Mouse (Mus musculus) liver (tissue): ENCODE results near the gene Grik1.

Experiments used
- DNase-seq: peaks from one replicate; pipeline ENCODE4 v3.0.0-alpha.2; 2020; ENCODE audit warnings: mixed read lengths

The Grik1 gene

GRCm38 (mm10) chr16:88141594-88141993 is 148.5 kb downstream of the Grik1 start:
- DNase-seq: no peak

DNA sequence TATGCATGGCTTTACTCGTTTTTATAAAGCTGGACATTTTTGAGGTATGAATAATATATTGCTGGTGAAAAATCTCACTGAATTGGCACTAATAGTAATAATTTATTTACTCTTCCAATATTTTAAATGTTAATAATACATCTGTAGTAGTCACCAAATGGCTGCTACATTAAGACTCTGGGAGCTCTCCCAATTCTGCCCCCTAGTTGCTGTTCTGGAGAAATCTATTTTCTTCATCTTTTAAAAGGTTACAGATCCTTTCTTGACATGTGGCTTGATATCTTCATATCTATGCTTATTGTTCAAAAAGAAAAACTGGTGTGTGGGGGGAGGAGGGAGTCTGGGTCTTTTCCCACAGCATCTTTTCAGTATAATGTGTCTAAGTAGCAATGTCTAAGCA is 151.2 kb downstream of the Grik1 start:
- DNase-seq: no peak

GRCm38 (mm10) chr16:88132919-88133318 is 157.1 kb downstream of the Grik1 start:
- no peak for DNase-seq

DNA sequence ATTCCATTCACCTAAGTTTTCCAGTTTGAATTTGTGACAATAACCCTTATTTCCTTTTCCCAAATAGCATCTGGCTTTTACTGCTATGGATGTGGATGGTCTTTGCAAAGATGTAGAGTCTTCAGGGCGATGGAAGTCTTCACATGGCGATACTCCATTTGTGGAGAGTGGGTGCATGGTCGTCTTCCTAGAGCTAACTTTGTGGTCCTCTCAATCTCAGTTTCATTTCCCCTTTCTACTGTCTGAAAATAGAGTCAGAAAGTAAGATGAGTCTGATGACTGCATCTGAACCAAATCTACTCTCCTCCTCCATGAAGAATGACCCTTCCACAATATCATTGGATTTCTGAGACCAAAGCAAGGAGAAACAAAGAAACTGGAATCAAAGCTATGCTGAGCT is 159.0 kb downstream of the Grik1 start:
- no peak for DNase-seq

DNA sequence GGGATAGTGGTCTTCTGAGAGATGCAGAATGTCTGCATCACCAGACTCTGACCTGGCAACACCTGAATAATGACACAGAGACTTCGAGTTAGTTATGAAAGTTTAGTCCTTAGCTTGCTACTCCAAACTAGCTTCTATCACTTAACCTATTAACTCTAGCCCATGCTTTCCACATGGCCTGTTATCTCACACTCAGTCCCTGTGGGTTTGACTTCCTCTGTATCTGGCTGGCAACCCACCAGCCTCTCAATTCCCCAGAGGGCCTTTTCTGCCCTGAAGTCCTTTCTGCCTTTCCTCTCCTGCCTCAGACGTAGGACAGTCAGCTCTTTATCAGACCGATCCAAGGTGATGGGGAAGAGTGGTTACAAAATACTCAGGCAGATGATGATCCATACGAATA is 165.0 kb downstream of the Grik1 start:
- no peak for DNase-seq

DNA sequence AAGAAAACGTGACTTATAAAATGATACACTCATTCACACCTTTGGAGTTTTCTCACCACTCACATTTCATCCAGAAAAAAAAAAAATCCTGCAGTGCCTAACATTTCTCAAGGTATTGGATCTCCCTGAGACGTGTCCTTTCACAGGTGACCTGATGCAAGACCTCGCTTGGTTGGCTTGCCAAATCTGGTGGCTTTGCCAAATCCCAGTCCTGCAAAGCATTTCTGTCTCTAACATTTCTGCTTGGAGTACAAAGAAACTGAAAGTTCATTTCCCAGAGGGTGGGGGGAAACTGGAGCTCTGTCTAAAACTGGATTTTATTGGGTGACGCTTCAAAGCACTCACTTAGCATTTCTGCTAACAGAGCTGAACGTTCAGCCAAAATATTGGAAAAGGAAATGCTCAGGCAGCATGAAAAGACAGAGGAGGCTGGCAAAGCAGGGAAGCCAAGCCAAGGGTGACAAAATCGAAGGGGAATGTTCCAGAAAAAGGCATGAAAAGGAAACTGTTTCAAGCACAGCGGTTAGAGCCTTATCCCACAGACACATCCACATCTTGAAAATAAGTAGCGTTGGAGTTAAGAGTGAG is 177.4 kb downstream of the Grik1 start:
- DNase-seq: no peak

DNA sequence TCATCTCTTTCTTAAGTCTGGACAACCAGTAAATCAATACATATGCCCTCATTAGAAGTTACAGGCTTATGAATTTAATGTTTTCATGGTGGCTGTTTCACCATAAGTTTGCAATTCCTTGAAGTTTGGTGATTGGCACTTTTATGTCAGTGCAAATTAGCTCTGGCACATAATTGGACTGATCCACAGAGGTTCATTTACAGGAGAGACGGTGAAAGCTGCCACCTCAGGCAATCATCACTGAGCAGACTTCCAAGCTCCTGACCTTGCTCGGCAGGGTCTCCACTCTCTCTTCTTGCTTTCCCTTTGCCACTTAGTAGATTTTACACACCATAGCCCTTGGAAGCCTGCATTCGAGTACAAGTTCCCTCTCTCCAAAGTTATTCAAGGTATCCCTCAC is 178.6 kb downstream of the Grik1 start:
- DNase-seq: no peak

DNA sequence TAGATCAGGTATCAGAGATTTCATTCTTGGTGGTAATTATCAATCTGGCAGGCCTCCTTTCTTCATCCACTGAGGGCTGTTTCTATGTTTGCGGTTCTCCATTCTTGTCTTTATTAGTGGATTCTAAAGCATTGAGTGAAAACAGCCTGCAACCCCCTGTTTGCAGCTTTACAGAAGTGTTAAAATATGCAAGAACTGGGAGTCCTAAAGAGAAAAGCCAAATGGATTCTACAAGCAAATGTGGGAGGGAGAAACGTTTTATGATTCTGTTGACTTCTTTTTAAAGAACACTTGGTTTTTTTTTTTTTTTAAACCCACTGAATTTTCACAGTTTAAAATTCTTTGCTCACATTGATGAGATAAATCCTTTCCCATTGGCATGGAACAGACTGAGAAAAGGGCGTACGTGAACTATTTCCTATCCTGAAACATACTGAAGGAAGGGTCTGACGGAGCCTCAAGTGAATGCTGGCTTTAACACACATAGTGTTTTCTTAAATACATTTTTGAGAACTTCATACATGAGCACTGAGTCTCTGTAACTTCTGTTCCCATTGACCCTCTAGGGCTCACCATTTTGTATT is 195.8 kb downstream of the Grik1 start:
- no peak for DNase-seq

DNA sequence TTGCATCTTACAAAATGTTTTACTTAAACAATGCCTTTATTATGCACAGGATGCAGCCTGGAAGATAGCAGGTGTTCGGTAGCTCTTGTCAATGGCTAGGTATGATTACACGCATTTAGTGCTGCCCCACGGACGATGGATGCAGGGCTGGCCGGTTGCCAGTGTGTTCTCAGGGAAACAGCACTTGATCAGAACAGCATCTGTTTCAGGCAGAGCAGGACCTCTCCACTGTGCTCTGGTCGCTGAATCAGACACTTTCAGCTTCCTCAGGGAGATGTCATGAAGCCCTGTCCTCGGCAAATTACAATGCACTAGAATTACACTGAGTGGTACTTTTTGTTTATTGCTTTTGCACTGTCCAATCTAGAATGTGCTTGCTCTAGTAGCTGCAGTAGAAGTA is 202.8 kb downstream of the Grik1 start:
- no peak for DNase-seq

- DNase-seq: no peak
Observed at GRCm38 (mm10) chr16:88074716-88075115, 215.3 kb downstream of the Grik1 start.

DNA sequence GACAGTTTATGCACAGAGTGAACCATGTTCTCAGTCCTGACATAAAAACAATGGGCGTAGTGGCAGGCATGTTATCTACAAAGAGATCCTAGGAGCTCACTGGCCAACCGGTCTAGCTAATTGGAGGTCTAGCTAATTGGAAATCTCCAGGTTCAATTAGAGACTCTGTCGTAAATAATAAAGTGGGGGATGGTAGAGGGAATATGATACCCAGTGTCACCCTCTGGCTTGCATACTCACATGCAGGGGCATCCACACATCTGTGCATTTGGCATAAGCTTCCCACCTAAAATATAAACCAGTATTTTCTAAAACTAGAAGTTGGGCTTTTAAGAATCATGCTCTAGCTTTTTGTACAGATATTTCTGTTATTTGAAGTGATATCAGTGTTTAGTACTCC is 229.1 kb downstream of the Grik1 start:
- DNase-seq: no peak

DNA sequence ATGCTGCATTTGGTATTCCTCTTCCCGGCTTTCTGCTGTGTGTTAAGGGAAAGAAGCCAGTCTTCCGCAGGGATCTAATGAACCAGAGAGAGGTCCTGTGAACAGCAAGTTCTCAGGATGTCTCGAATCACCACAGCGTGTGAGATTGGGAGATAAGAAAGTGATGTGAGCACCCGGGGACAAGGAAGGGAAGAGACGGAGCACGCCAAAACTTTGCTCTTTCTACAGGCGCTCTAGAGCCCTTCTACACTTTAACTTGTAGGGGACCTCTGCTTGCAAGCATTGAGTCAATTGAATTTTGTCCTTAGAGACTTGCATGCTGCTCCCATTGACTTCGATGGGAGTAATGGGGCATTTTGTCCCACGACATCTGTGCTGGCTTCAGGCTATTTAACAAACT is 241.9 kb downstream of the Grik1 start:
- no peak for DNase-seq

GRCm38 (mm10) chr16:88044321-88044720 is 245.7 kb downstream of the Grik1 start:
- no peak for DNase-seq

DNA sequence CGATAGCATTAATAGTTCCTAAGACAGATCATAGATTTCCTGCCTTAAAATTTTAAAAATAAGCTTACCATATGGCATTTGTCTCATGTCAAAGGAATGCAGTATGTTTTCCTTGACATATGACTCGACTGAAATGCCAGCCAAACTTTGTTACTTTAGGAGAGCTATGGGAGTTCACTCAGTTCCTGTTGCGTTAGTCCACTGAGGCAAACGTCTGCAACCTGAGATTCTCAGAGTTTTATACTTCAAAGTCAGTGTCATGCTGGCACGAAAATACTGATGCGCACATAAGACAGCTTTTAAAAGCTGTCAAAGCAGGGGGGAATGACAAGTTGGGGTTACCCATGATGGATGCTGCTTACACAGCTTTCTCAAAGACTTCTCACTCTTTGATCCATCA is 247.6 kb downstream of the Grik1 start:
- no peak for DNase-seq

DNA sequence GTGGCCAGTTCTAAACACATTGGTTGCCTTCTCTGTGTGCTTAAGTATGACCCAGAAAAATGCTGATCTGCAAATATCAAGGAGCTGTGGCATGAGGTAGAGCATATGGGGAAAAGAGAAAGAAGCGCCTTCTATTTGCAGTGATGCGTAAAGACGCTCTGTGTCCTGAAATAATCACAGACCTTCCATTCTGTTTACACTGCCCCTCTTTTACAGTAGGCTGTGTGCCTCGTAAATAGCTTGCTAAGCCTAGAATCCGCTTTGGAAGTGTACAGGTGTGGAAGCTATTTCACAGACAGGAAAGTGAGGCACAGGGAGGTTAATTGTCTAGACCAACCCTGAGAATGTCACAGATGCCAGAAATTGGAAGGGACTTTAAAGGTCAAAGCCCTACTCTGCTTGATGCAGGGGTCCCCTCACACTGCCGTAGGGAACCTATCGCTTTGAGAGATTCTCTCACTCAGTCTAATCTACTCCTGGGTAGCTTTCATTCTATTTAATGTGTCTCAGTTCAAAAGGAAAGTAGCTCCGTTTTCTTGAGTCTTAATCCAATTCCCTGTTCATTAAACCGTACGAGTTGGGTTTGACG is 251.5 kb downstream of the Grik1 start:
- no peak for DNase-seq

DNA sequence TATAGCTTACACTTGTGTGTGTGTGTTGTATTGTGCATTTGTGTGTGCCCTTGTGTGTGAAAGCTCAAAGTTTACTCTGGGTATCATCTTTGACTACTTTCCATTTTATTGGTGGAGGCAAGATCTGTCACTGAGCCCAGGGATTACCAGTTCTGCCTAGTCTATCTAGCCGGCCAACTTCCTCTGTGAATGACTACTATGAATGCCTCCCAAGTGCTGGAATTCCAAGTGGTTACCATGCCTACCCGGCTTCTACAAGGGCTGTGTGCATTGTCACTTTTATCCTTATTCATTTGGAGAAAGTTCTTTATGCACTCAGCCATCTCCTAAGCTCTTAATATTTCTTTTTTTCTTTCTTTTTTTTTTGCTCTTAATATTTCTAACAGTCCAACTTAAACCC is 301.3 kb downstream of the Grik1 start:
- no peak for DNase-seq

DNA sequence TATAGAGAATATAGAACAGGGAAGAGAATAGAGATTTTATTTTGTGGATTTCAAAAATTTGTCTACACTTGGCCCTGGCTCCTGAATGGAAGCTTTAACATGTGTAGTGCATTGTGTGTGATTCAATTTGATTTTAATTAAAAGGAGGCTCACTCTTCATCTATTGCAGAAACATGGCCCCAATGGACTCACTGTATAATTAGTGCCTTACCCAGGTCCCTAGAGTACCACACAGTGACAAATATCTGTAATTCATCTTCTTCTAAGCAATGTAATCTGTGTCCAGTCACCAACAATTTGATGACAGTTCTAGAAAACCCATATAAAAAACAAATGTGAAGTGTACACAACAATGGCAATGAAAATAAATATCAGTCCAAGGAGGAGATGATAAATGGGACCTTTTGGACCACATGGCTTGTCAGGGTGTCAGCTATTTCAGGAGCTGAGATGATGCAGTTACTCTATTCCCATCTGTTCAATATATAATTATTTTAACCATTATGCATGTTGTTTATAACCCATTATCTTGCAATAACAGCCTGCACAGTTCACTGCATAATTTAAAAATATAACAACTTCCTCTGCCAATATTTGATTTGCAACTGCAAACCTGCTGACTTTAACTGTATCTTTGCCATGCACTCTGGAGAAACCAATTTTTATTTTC is 305.7 kb downstream of the Grik1 start:
- DNase-seq: no peak

GRCm38 (mm10) chr16:87974076-87974443 is 316.0 kb downstream of the Grik1 start:
- DNase-seq: no peak

GRCm38 (mm10) chr16:87973394-87974075 is 316.5 kb downstream of the Grik1 start:
- DNase-seq: no peak

DNA sequence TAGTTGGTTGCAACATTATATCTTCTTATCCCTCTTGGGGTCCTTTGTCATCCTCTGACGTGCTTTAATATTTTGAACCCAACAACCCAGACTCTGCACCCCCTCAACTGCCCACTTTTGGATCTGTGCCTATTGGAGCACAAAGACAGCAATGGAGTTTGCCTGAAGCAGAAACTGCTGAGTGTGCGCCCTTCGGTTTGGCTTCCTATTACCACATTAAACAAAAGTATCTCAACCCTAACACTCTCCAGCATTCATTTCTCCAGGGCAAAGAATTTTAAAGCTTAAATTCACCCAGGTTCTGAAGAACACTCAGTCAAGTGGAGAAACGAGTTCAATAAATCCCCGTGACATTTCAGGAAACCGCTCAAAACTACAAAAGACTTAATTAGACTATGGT is 318.2 kb downstream of the Grik1 start:
- DNase-seq: no peak

DNA sequence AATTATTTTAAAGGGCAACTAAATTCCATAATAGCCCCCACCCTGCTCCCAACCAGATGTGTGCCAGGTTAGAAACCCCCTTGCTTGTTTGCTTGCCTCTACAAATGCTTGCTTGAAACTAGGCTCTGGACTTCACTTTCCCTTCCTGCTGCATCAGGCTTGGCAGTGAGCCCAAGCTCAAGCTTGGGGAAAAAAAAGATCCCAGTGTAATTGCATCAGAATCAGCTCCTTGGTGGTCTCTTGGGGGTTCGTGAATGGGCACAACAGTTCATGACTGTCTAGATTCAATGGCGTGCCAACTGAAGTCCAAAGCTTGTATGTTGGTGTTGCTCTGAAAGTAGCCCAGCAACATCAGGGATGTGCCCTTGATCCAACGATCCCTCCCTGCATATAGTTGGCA is 320.1 kb downstream of the Grik1 start:
- DNase-seq: no peak

DNA sequence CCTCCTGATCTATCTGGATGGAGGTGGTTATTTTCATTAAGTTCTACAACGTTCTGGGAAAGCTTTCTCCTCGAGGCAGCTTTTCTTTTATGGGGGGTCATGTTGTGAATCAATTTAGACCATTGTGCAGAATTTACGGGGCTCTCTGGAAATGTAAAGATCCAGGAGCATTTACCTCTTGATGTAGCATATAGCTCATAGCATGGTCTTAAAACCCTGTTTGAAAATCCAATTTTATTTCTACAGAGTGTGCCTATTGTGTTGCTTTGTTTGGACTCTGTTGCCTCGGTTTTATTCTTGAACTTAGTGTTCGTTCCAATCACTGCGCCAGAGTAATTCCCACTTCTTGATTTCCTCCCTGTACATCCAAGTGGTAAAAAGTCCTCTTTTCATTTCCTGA is 328.6 kb downstream of the Grik1 start:
- no peak for DNase-seq

DNA sequence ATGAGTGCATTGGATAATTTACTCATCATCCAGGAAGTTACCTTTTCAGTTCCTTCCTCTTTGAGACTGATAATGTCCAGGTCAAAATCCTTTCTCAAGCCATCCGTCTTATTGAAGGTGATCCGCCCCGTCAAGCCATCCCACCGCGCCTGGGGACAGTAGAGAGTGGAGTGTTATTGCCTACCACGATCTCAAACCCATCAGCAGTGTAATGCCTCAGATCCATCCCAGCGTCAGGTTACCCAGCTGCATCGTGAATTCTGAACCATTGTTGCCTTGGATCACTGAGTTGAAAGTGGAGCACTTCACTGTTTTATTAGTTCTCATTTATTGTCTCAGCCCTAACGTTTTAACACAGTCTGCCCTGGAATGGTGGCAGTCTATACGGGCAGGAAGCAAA is 332.6 kb downstream of the Grik1 start:
- DNase-seq: no peak

DNA sequence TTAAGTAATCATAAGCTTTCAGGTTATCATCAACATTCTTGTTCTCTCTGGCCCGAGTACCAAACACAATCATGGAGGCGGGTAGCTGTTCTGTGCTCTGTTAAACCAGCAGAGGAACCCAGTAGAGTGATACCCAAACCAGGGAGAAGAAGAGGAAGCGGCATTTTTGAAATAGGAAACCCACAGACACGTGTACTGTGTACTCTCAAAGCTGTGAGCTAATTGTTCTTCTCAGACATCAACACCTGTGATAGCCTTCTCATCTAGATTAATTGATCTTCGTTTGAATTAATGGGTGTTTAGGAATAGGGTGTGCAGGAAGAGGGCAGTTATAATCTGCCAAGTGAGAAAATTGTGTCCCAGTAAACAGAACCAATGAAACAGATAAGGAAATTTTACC is 333.9 kb downstream of the Grik1 start:
- DNase-seq: no peak
